In the genomic region with DNA sequence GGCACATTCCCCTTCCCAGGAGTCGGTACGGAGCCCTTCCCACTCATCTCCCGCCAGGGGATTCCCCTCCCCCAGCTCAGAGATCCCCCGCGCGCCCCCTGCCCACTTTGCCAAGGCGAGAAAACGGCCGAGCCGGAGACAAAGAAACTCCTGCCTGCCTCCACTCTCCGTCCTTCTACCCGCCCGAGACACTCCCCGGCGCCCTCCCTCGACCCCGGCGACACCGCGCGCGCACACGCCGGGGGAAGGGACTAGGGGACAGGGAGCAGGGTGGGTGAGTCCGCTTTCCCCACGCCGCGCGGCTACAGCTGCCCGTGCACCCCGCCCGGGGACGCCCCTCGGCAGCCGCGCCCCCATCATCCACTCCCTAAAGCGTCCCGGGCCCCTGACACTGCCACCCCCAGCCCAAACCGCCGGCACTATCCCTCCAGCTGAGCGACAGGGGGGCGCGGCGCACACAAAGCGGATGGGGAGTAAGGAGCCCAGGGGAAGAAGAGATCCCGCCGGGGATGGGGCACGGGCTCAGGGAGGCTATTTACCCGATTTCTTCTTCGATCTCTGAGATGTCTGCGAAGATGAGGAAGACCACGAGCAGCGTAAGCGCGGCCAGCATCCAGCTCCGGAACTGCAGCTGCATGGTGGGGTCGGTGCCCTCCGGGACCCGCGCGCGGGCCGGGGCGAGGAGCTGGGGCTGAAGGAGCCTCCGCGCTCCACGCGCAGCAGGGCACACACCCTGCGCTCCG, we compare ENCODE assay signal across 8 mouse cellular contexts. TPM values are rescaled to one million over a fixed set of nuclear protein-coding genes. Genes with fewer than 3 reads are reported as not detected.
DNase-seq lines count a peak whose midpoint lies in the region; ATAC-seq and TF ChIP-seq lines count a peak whose summit lies in the region.

No protein-coding gene starts in this region.

- peak overlapping the region; percentile 66 for H3K9ac ChIP-seq in kidney, postnatal 0 days (ENCODE audit: low read depth, low read length)
- H3K9ac ChIP-seq in forebrain, embryonic 14.5 days (ENCODE audit: low read length) = peak overlapping the region; percentile 100

- peak; percentile 35 for ATAC-seq in kidney, postnatal 0 days (replicated peaks; ENCODE audit: low FRiP score, low read depth)
- ATAC-seq in forebrain, embryonic 14.5 days = peak; percentile 65

- H3K79me2 ChIP-seq in myocyte (ENCODE audit: control insufficient read depth, insufficient read depth) = no peaks in the 10 kb centered on the region

- 0 out of 2 replicates have a peak, but pooled peaks cover 4% of the 10 kb centered on the region for H3K27me3 ChIP-seq in kidney, postnatal 0 days (ENCODE audit: insufficient read depth, low read length)
- H3K27me3 ChIP-seq in forebrain, embryonic 14.5 days (replicated peaks; ENCODE audit: control insufficient read depth, insufficient read depth, low read length) = no peaks in the 10 kb centered on the region
- peaks cover 38% of the 10 kb centered on the region for H3K27me3 ChIP-seq in limb, embryonic 10.5 days (ENCODE audit: low read depth, poor library complexity, severe bottlenecking)
- peaks cover 8% of the 10 kb centered on the region for H3K27me3 ChIP-seq in myocyte (ENCODE audit: control insufficient read depth, insufficient read depth, insufficient read length)

- peaks cover 7% of the 10 kb centered on the region for H3K4me1 ChIP-seq in kidney, postnatal 0 days (replicated peaks; ENCODE audit: insufficient read depth, low read length)
- H3K4me1 ChIP-seq in forebrain, embryonic 14.5 days (ENCODE audit: control insufficient read depth, insufficient read depth, low read length) = peaks cover 27% of the 10 kb centered on the region
- H3K4me1 ChIP-seq in limb, embryonic 10.5 days = peaks cover 31% of the 10 kb centered on the region

- WGBS in kidney, postnatal 0 days = under 1% methylated on average over 67 of the region's 70 CpGs
- WGBS in forebrain, embryonic 14.5 days = under 1% methylated on average over 60 of the region's 70 CpGs
- WGBS in limb, embryonic 10.5 days = under 1% methylated on average over 70 of the region's 70 CpGs

- H3K36me3 ChIP-seq in kidney, postnatal 0 days (ENCODE audit: insufficient read depth, low read length) = no peaks in the 10 kb centered on the region
- H3K36me3 ChIP-seq in forebrain, embryonic 14.5 days (ENCODE audit: control insufficient read depth, insufficient read depth, low read length) = no peaks in the 10 kb centered on the region
- H3K36me3 ChIP-seq in limb, embryonic 10.5 days = no peaks in the 10 kb centered on the region
- H3K36me3 ChIP-seq in myocyte (ENCODE audit: control insufficient read depth, insufficient read depth) = no peaks in the 10 kb centered on the region

- H3K9me3 ChIP-seq in kidney, postnatal 0 days (replicated peaks; ENCODE audit: low read length) = no peaks in the 10 kb centered on the region
- H3K9me3 ChIP-seq in forebrain, embryonic 14.5 days (replicated peaks; ENCODE audit: control insufficient read depth, low read length) = no peaks in the 10 kb centered on the region
- H3K9me3 ChIP-seq in limb, embryonic 10.5 days (replicated peaks) = no peaks in the 10 kb centered on the region

- peak; percentile 39 for DNase-seq in kidney, postnatal 0 days (ENCODE audit: low spot score)
- DNase-seq in kidney, adult 18-20 months = no peak
- DNase-seq in adrenal gland, postnatal 10 days = peak; percentile 32
- peak; percentile 70 for DNase-seq in forebrain, embryonic 14.5 days (ENCODE audit: low spot score)
- DNase-seq in limb, embryonic 10.5 days (ENCODE audit: low spot score) = no peak
- DNase-seq in layer of hippocampus, postnatal 25 days (ENCODE audit: extremely low spot score in 1 of 2, low spot score in 1 of 2) = no peak
- no peak for DNase-seq in urinary bladder, adult 2 months (ENCODE audit: low spot score)

- peak overlapping the region; percentile 78 for H3K4me3 ChIP-seq in kidney, postnatal 0 days (replicated peaks; ENCODE audit: low read depth, low read length)
- H3K4me3 ChIP-seq in forebrain, embryonic 14.5 days (ENCODE audit: low read depth, low read length) = peak overlapping the region; percentile 67
- peak overlapping the region; percentile 72 for H3K4me3 ChIP-seq in limb, embryonic 10.5 days
- H3K4me3 ChIP-seq in myocyte = no peak overlapping the region

- no peak overlapping the region for H3K27ac ChIP-seq in kidney, postnatal 0 days
- peak overlapping the region; percentile 97 for H3K27ac ChIP-seq in forebrain, embryonic 14.5 days (ENCODE audit: low read depth, low read length)
- peak overlapping the region; percentile 92 for H3K27ac ChIP-seq in limb, embryonic 10.5 days

- TF ChIP-seq CTCF in kidney, postnatal 0 days (IDR thresholded peaks at IDR 0.05; ENCODE audit: low read depth) = no peak

- TF ChIP-seq POLR2A in myocyte (IDR thresholded peaks at IDR 0.05; ENCODE audit: insufficient read length, low read depth) = no peak

- peak overlapping the region; percentile 100 for H3K4me2 ChIP-seq in kidney, postnatal 0 days (ENCODE audit: low read length)
- peak overlapping the region; percentile 69 for H3K4me2 ChIP-seq in forebrain, embryonic 14.5 days (ENCODE audit: low read length)
- H3K4me2 ChIP-seq in myocyte (ENCODE audit: low read depth) = peak overlapping the region; percentile 38

- H3ac ChIP-seq in myocyte (ENCODE audit: control insufficient read depth, insufficient read length) = peak overlapping the region; percentile 48

TF ChIP-seq in myocyte, 11 proteins besides CTCF, POLR2A, EP300 and RAD21:
- TF ChIP-seq E2F4 (IDR thresholded peaks at IDR 0.05; ENCODE audit: insufficient read depth) (no peak), USF1 (IDR thresholded peaks at IDR 0.05; ENCODE audit: low read depth) (no peak), TCF12 (IDR thresholded peaks at IDR 0.05; ENCODE audit: insufficient read depth, poor library complexity, severe bottlenecking) (no peak), SRF (IDR thresholded peaks at IDR 0.05; ENCODE audit: control insufficient read depth, insufficient read length, low read depth) (no peak), CEBPB (IDR thresholded peaks at IDR 0.05; ENCODE audit: insufficient read depth, poor library complexity, severe bottlenecking) (no peak)

RNA-seq across cellular contexts. Expression of a gene that starts 0.5 kb away (rescaled TPM):
- 5.0 and 5.1 TPM in 2 replicates for polyA plus RNA-seq in kidney, postnatal 0 days (2015; fragmentation: Nextera tagmentation; extraction: Ambion mirVana)
- total RNA-seq in adrenal gland, postnatal 10 days (2021) = 1 to 10 TPM; 1.4 to 2.4 TPM
- polyA plus RNA-seq in forebrain, embryonic 14.5 days (2014; fragmentation: Nextera tagmentation; extraction: Ambion mirVana) = 72.5 and 92.1 TPM in 2 replicates
- polyA plus RNA-seq in limb, embryonic 10.5 days (2016; fragmentation: Nextera tagmentation; extraction: Ambion mirVana) = 7.8 and 13.3 TPM in 2 replicates
- 3.9 TPM for polyA plus RNA-seq in myocyte (2012; fragmentation: generic; extraction: Trizol)
- total RNA-seq in layer of hippocampus, postnatal 25 days (2021) = 1 to 10 TPM; 2.5 to 2.6 TPM
- 0.59 TPM in 2 replicates for polyA plus RNA-seq in urinary bladder, adult 2 months (2012; rRNA removed)

Comparison
In these comparisons a context has a peak if more than half of its experiments do, and no peak if none do; other contexts are left out.
1. DNase-seq: peak in kidney, postnatal 0 days (single experiment), adrenal gland, postnatal 10 days (single experiment) and forebrain, embryonic 14.5 days (single experiment); none in kidney, adult 18-20 months (single experiment), limb, embryonic 10.5 days (single experiment), layer of hippocampus, postnatal 25 days (0 of 2) and urinary bladder, adult 2 months (single experiment).
2. H3K4me2 ChIP-seq: peak in every context shown above with its lines; median percentile 100 in kidney, postnatal 0 days; 69 in forebrain, embryonic 14.5 days; 38 in myocyte.